Mouse (Mus musculus) limb, embryonic 10.5 days (tissue): ENCODE measurements around the gene Cep57. TPM values are rescaled to one million over a fixed set of nuclear protein-coding genes. Genes with fewer than 3 reads are reported as not detected.

Source experiments
- DNase-seq: peaks from one replicate; pipeline ENCODE4 v3.0.0-alpha.2; 2017; ENCODE audit warnings: low spot score
- H3K27ac ChIP-seq: fragments of 300-500 bp; sonication (generic); 2 replicates; pipeline ENCODE4 v1.5.1; 2016; ENCODE audit warnings: mild to moderate bottlenecking
- H3K27me3 ChIP-seq: fragments of 300-500 bp; sonication (generic); 2 replicates; pipeline ENCODE4 v1.6.1; 2016; ENCODE audit warnings: low read depth, mild to moderate bottlenecking; ENCODE audit not compliant: poor library complexity, severe bottlenecking
- H3K36me3 ChIP-seq: fragments of 300-500 bp; sonication (generic); 2 replicates; pipeline ENCODE4 v1.6.1; 2016; ENCODE audit warnings: mild to moderate bottlenecking, moderate library complexity
- H3K4me1 ChIP-seq: fragments of 300-500 bp; sonication (generic); 2 replicates; pipeline ENCODE4 v1.6.1; 2016
- H3K4me3 ChIP-seq: fragments of 300-500 bp; sonication (generic); 2 replicates; pipeline ENCODE4 v1.5.1; 2016; ENCODE audit warnings: mild to moderate bottlenecking, moderate library complexity
- H3K9me3 ChIP-seq: fragments of 300-500 bp; sonication (generic); replicated peaks from 2 replicates; pipeline ENCODE4 v1.6.1; 2016; ENCODE audit warnings: mild to moderate bottlenecking
- WGBS: fragments of 180-500 bp; shearing (Covaris S2); methylation state at CpG from one replicate; pipeline ENCODE4 v1.1.7; 2016; 5-methylcytosine and 5-hydroxymethylcytosine counted together
- polyA plus RNA-seq: library from polyadenylated mRNA; unstranded; fragments of >200 nt; fragmentation: Nextera tagmentation; extraction: Ambion mirVana; gene quantifications from 2 replicates; pipeline ENCODE4 v1.2.1, GENCODE M21; 2016

Cep57 gene
- polyA plus RNA-seq, result 62.0 and 66.9 TPM in 2 replicates

DNA sequence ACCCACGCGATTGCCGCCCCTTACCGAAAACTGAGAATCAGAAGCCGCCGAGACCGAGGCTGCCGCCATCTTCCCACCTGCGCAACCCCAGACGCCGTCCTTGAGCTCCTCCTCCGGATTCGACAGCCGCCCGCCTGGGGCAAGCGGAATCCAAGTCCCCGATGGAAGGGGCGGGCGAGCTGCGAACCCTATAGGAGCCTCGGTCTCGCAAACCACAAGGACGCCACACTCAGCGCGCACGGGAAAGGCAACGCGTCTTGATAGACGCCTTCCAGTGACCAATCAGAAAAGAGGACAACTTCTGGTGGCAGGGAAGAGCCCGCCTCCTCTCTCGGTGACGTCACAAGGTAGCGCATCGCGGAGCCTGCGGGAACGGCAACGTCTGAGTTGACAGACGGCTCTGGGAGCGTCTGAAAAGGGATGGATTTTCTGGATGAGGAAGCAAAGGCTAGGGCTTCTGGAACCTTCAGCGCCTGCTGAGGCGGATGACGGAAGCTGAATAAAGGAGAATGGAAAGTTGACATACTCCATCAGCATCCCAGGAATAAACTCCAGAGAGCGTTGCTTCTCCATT is at the start of gene Cep57:
Gene Cep57 (minus strand): TSS at position 276 of the 574 bp plus-strand sequence.
- Histone ChIP-seq H3K4me3 (peak within 1 kb of the TSS; percentile 76), H3K27ac (peak within 1 kb of the TSS; percentile 99), H3K36me3 (peaks cover 48% of the 10 kb centered on the region), H3K4me1 (peaks cover 18% of the 10 kb centered on the region), H3K9me3 (no peaks in the 10 kb centered on the region), H3K27me3 (no peaks in the 10 kb centered on the region)
- WGBS, result under 1% methylated on average over 44 of the region's 44 CpGs
- peak; percentile 93 for DNase-seq

DNA sequence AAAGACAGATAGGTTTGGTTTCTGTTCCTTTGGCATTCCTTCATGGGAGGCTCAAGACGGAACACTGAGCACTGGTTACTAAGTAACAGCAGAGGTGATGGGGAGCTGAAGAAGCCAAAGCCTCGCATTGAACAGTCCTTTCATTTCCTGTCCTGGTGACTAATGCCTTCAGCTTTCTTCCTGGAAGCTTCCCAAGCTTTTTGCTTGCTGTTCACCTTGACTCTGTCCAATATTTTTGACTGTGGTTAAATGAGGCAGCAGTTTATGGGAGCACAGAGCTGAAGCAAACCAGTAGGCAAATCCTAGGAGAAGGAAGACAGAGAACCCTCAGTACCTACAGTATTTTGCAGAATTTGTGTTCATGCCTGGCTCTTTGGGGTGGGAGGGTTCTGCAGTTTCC is 48.4 kb upstream of the Cep57 start:
- Histone ChIP-seq H3K36me3 (no peaks in the 10 kb centered on the region), H3K9me3 (no peaks in the 10 kb centered on the region), H3K4me1 (peaks cover 6% of the 10 kb centered on the region; the same call in 1 of the 2 replicates), H3K27me3 (no peaks in the 10 kb centered on the region), H3K27ac (no peak overlapping the region), H3K4me3 (no peak overlapping the region)
- 70% methylated on average over 2 of the region's 2 CpGs for WGBS
- DNase-seq, result no peak

DNA sequence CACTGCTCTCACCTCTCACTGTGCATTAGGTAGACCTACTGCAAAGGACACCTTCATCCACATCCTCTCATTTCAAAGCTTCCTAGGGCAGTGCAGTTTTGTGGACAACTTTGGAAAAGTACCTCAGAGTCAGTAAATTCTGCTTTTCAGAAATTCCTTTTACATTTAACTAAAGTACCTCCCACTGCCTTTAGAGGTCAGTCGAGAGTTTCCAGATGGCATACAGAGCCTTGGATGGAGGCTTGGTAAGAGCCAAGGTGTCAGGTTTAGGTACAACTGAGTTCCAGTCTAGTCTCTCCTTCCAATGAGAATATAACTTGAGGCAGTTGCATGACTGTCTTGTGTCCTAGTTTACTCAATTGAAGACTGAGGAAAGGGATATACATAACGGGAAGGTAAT is 47.5 kb upstream of the Cep57 start:
- Histone ChIP-seq H3K4me3 (no peak overlapping the region), H3K27ac (no peak overlapping the region)
- 54% methylated on average over 2 of the region's 2 CpGs for WGBS

DNA sequence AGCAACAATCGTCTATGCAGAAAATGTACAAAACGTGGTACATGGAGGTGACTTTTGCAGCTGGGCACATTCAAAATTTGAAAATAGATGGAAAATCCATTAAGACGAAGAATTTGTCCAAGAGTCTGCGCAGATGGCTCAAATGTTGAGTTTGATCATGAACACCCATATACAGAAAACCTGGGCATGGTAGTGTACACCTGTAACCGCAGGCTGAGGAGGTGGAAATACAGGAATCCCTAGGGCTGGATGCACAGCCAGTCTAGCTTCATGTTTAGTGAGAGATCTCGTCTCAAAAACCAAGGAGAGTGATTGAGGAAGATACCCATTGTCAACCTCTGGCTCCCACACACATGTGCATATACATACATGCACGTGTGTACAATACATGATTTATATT is 44.7 kb upstream of the Cep57 start:
- Histone ChIP-seq H3K4me1 (peaks cover 6% of the 10 kb centered on the region; the same call in 1 of the 2 replicates), H3K4me3 (no peak overlapping the region), H3K36me3 (no peaks in the 10 kb centered on the region), H3K27ac (no peak overlapping the region), H3K27me3 (no peaks in the 10 kb centered on the region), H3K9me3 (no peaks in the 10 kb centered on the region)
- WGBS, result 89% methylated on average over 7 of the region's 7 CpGs
- peak; percentile 4 for DNase-seq

More for the DNA sequence above, 47.5 kb upstream of the Cep57 start:
- H3K9me3 ChIP-seq, result no peaks in the 10 kb centered on the region
- no peaks in the 10 kb centered on the region for H3K36me3 ChIP-seq
- peaks cover 6% of the 10 kb centered on the region; the same call in 1 of the 2 replicates for H3K4me1 ChIP-seq
- peak; percentile 22 for DNase-seq
- H3K27me3 ChIP-seq, result no peaks in the 10 kb centered on the region

GRCm38 (mm10) chr9:13867646-13868045 is 40.7 kb upstream of the Cep57 start:
- Histone ChIP-seq H3K4me3 (no peak overlapping the region), H3K27ac (no peak overlapping the region), H3K27me3 (no peaks in the 10 kb centered on the region), H3K4me1 (no peaks in the 10 kb centered on the region), H3K36me3 (no peaks in the 10 kb centered on the region), H3K9me3 (no peaks in the 10 kb centered on the region)
- WGBS, result 58% methylated on average over 2 of the region's 2 CpGs
- no peak for DNase-seq

DNA sequence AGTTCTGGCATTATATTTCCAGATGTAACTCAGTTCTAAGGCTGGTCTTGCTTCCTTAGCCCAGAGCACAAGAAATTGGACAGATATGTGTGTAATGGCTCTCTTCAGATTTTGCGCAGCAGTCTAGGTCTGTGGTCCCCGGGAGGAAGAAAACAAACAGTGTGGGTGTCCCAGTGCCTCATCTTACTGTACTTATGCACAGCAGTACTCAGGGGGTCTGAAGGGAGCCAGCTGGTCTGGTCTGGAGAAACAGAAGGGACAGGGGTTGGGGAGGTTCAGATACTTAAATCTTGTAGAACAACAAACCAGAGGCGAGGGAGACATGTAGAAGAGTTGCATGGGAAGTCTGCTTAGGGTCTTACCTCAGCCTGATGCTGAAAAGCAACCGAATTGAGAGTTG is 29.9 kb upstream of the Cep57 start:
- no peaks in the 10 kb centered on the region for H3K9me3 ChIP-seq

DNA sequence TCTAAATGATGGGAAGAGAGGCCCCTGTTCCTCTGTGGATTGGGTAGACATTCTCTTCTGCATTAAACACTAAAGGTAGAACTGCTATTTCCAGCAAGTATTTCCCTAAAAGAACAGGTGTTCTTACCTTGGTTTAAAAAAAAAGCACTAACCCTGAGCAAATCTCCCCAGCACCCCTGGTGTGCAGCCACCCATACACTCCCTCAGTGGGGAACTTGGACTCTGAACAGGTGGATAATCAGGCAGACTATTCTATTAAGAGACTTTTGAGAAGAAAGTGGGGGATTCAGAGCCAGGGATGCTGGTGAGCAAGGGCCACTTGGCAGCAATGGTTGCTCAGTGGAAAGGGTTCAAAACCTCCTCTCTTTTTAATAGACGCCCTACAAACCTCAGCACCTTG is 29.3 kb upstream of the Cep57 start:
- no peaks in the 10 kb centered on the region for H3K36me3 ChIP-seq
- DNase-seq, result no peak
- H3K27me3 ChIP-seq, result no peaks in the 10 kb centered on the region
- H3K4me1 ChIP-seq, result peaks cover 5% of the 10 kb centered on the region
- WGBS, result 70% methylated on average over 1 of the region's 1 CpGs
- H3K27ac ChIP-seq, result no peak overlapping the region
- no peak overlapping the region for H3K4me3 ChIP-seq
- no peaks in the 10 kb centered on the region for H3K9me3 ChIP-seq

More for the DNA sequence above, 29.9 kb upstream of the Cep57 start:
- Histone ChIP-seq H3K27ac (no peak overlapping the region), H3K27me3 (no peaks in the 10 kb centered on the region), H3K36me3 (no peaks in the 10 kb centered on the region), H3K4me1 (peaks cover 5% of the 10 kb centered on the region), H3K4me3 (no peak overlapping the region)
- no peak for DNase-seq
- 87% methylated on average over 4 of the region's 4 CpGs for WGBS

DNA sequence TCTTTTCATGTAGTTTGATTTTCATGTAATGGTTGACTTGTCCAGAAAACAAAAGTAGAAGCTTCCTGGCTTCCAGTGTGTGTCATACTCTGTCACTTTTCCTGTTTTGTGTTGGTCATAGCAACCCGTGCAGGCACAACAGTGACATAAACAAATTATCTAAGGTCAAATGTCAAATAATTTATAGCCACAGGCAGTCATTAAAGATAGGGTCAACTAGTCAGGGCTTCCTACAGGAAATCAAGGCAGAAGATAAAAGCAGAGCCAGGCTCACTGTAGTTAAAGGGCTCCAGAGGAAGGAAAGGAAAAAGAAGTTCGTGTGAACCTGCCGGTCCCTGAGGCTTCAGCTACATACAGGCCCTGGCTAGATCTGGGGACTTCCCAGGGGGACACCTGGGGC is 27.0 kb upstream of the Cep57 start:
- DNase-seq, result no peak
- H3K4me1 ChIP-seq, result peaks cover 5% of the 10 kb centered on the region
- H3K27me3 ChIP-seq, result no peaks in the 10 kb centered on the region
- no peaks in the 10 kb centered on the region for H3K9me3 ChIP-seq
- H3K36me3 ChIP-seq, result no peaks in the 10 kb centered on the region
- 23% methylated on average over 3 of the region's 3 CpGs for WGBS
- H3K27ac ChIP-seq, result no peak overlapping the region
- no peak overlapping the region for H3K4me3 ChIP-seq

- H3K4me3 ChIP-seq, result no peak overlapping the region
- peaks cover 25% of the 10 kb centered on the region for H3K36me3 ChIP-seq
- H3K27me3 ChIP-seq, result no peaks in the 10 kb centered on the region
- 76% methylated on average over 10 of the region's 10 CpGs for WGBS
- no peaks in the 10 kb centered on the region for H3K9me3 ChIP-seq
- DNase-seq, result no peak
- peaks cover 1% of the 10 kb centered on the region for H3K4me1 ChIP-seq
- no peak overlapping the region for H3K27ac ChIP-seq
Observed at GRCm38 (mm10) chr9:13848481-13849480, 21.9 kb upstream of the Cep57 start.

- 89% methylated on average over 3 of the region's 3 CpGs for WGBS
- no peak overlapping the region for H3K27ac ChIP-seq
- H3K4me1 ChIP-seq, result no peaks in the 10 kb centered on the region
- no peak overlapping the region for H3K4me3 ChIP-seq
- no peaks in the 10 kb centered on the region for H3K27me3 ChIP-seq
- no peak for DNase-seq
- no peaks in the 10 kb centered on the region for H3K9me3 ChIP-seq
- peaks cover 37% of the 10 kb centered on the region for H3K36me3 ChIP-seq
Observed at GRCm38 (mm10) chr9:13847591-13847990, 20.7 kb upstream of the Cep57 start.

GRCm38 (mm10) chr9:13836726-13837125 is 9.8 kb upstream of the Cep57 start:
- H3K36me3 ChIP-seq, result peaks cover 98% of the 10 kb centered on the region
- H3K4me1 ChIP-seq, result no peaks in the 10 kb centered on the region
- H3K27ac ChIP-seq, result no peak overlapping the region
- H3K9me3 ChIP-seq, result no peaks in the 10 kb centered on the region
- DNase-seq, result no peak
- no peak overlapping the region for H3K4me3 ChIP-seq
- no peaks in the 10 kb centered on the region for H3K27me3 ChIP-seq
- 83% methylated on average over 2 of the region's 2 CpGs for WGBS

DNA sequence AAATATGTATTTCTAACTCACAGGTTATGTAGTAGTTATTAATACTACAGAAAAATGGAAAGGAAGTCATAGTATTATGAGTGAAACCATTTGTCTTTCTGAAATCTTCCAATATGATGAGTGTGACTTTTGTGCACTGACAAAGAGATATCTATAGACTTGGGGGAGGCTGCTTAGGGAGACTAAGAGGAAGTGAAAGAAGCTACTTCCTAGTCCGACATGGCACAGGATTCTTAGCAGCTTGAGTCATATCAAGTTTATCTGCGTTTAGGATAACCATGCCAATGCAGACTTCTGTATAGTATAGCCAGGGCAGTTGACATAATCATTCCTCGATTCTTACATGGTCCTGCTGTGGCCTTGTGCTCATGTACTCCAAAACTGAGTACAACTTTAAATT is 8.3 kb upstream of the Cep57 start:
- H3K4me3 ChIP-seq, result no peak overlapping the region
- peaks cover 98% of the 10 kb centered on the region for H3K36me3 ChIP-seq
- 92% methylated on average over 3 of the region's 3 CpGs for WGBS
- no peak overlapping the region for H3K27ac ChIP-seq
- no peaks in the 10 kb centered on the region for H3K27me3 ChIP-seq
- H3K4me1 ChIP-seq, result no peaks in the 10 kb centered on the region
- no peaks in the 10 kb centered on the region for H3K9me3 ChIP-seq
- no peak for DNase-seq

- WGBS, result under 1% methylated on average over 23 of the region's 23 CpGs
- no peak for DNase-seq
- Histone ChIP-seq H3K9me3 (no peaks in the 10 kb centered on the region), H3K4me1 (peaks cover 18% of the 10 kb centered on the region), H3K36me3 (peaks cover 49% of the 10 kb centered on the region), H3K27me3 (no peaks in the 10 kb centered on the region), H3K27ac (peak overlapping the region; percentile 99), H3K4me3 (peak overlapping the region; percentile 76)
Observed at GRCm38 (mm10) chr9:13828087-13828441, 1.2 kb upstream of the Cep57 start.
